Comparison of ENCODE assay signal across 29 mouse cellular contexts in the genomic region with DNA sequence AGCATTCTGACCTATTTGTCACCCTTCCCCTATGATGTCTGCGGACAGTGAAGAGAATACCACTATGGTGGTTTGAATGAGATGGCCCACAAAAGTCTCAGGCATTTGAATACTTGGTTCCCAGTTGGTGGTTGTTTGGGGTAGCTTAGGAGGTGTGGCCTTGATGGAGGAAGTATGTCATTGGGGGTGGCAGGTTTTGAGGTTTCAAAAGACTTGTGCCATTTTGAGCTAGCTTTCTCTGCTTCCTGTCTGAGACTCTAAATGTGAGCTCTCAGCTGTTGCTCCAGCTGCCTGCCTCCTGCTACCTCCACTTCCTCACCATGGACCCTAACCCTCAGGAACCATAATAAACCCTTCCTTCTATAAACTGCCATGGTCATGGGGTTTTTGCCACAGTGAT.
DNase-seq lines count a peak whose midpoint lies in the region; ATAC-seq and TF ChIP-seq lines count a peak whose summit lies in the region.
"Had no signal": no experiment of that assay in that cellular context is flagged by ENCODE, and none has a peak within 500 bp of the region (broad histone marks: within the 10 kb centered on the region; RNA-seq: fewer than 3 reads in every experiment).

No protein-coding gene starts in this region.

- H3K4me1 ChIP-seq in heart, embryonic 10.5 days, result peaks cover 6% of the 10 kb centered on the region
- H3K4me1 ChIP-seq in kidney, adult 2 months (ENCODE audit: control insufficient read depth, insufficient read depth, low read length), result no peaks in the 10 kb centered on the region
- H3K4me1 ChIP-seq: embryonic facial prominence, embryonic 10.5 days; embryonic facial prominence, embryonic 13.5 days; forebrain, embryonic 12.5 days; forebrain, embryonic 15.5 days; hindbrain, embryonic 10.5 days; intestine, embryonic 15.5 days had no signal

- peaks cover 28% of the 10 kb centered on the region for H3K27me3 ChIP-seq in heart, embryonic 10.5 days (ENCODE audit: insufficient read depth, poor library complexity, severe bottlenecking)
- H3K27me3 ChIP-seq in kidney, adult 2 months (replicated peaks; ENCODE audit: control insufficient read depth, insufficient read depth, low read length), result no peaks in the 10 kb centered on the region
- H3K27me3 ChIP-seq: forebrain, embryonic 15.5 days; intestine, embryonic 15.5 days had no signal

- TF ChIP-seq POLR2A in kidney, adult 2 months (IDR thresholded peaks at IDR 0.05; ENCODE audit: low read depth, low read length), result no peak

- no peak overlapping the region for H3K27ac ChIP-seq in heart, embryonic 10.5 days
- H3K27ac ChIP-seq in kidney, adult 2 months (ENCODE audit: insufficient read depth, low read depth, low read length), result no peak overlapping the region
- H3K27ac ChIP-seq: embryonic facial prominence, embryonic 10.5 days; embryonic facial prominence, embryonic 13.5 days; forebrain, embryonic 12.5 days; forebrain, embryonic 15.5 days; heart, embryonic 15.5 days; hindbrain, embryonic 10.5 days; hindbrain, embryonic 13.5 days; intestine, embryonic 15.5 days had no signal

- ATAC-seq in granulocyte monocyte progenitor cell, adult 5-6 weeks (replicated peaks; ENCODE audit: poor library complexity, severe bottlenecking), result peak; percentile 68
- ATAC-seq in megakaryocyte progenitor cell, adult 5-6 weeks (replicated peaks; ENCODE audit: poor library complexity), result peak; percentile 60
- ATAC-seq: activated CD4-positive, CD25-positive, alpha-beta regulatory T cell, adult 4 months; CD4-positive, CD25-positive, alpha-beta regulatory T cell, adult 4 months; forebrain, embryonic 15.5 days; hindbrain, embryonic 16.5 days; intestine, embryonic 15.5 days had no signal

- no peak for TF ChIP-seq CTCF in kidney, adult 2 months (conservative IDR thresholded peaks at IDR 0.05; ENCODE audit: insufficient read depth, insufficient read length, low read depth, low read length)

- H3K36me3 ChIP-seq in heart, embryonic 10.5 days, result no peaks in the 10 kb centered on the region
- H3K36me3 ChIP-seq in kidney, adult 2 months (ENCODE audit: control insufficient read depth, insufficient read depth, low read length), result no peaks in the 10 kb centered on the region
- H3K36me3 ChIP-seq: embryonic facial prominence, embryonic 10.5 days; embryonic facial prominence, embryonic 13.5 days; forebrain, embryonic 12.5 days; forebrain, embryonic 15.5 days; heart, embryonic 12.5 days; heart, embryonic 15.5 days; hindbrain, embryonic 10.5 days; hindbrain, embryonic 13.5 days; intestine, embryonic 15.5 days had no signal

- peak; percentile 33 for DNase-seq in heart, embryonic 10.5 days (ENCODE audit: low spot score)
- DNase-seq in heart, postnatal 36 days, result no peak
- peak; percentile 52 for DNase-seq in thymus, postnatal 0 days (ENCODE audit: low spot score)
- no peak for DNase-seq in thymus, postnatal 36 days
- no peak for DNase-seq in kidney, adult 2 months
- no peak for DNase-seq in cerebellum, postnatal 4 days (ENCODE audit: low spot score in 2 of 2)
- DNase-seq: adrenal gland, adult 8-10 months; adrenal gland, postnatal 25 days; cerebellum, adult 11-12 months; cerebellum, adult 8-10 months; cerebellum, postnatal 10 days; embryo, embryonic 11 days; gastrocnemius, postnatal 25 days; heart, postnatal 14 days had no signal

- 89% methylated on average over 1 of the region's 1 CpGs for WGBS in heart, embryonic 10.5 days
- 79% methylated on average over 1 of the region's 1 CpGs for WGBS in kidney, adult 2 months

- H3K9me3 ChIP-seq in heart, embryonic 10.5 days, result no peaks in the 10 kb centered on the region
- H3K9me3 ChIP-seq: embryonic facial prominence, embryonic 10.5 days; embryonic facial prominence, embryonic 13.5 days; forebrain, embryonic 12.5 days; forebrain, embryonic 15.5 days; heart, embryonic 12.5 days; heart, embryonic 15.5 days; hindbrain, embryonic 10.5 days; hindbrain, embryonic 13.5 days; intestine, embryonic 15.5 days had no signal

- intact Hi-C loops in heart, postnatal 36 days (cut with DNase I), result no loop called here

- H3K4me3 ChIP-seq in heart, embryonic 10.5 days, result no peak overlapping the region
- no peak overlapping the region for H3K4me3 ChIP-seq in kidney, adult 2 months (ENCODE audit: insufficient read depth, low read depth, low read length)
- H3K4me3 ChIP-seq: embryonic facial prominence, embryonic 10.5 days; embryonic facial prominence, embryonic 13.5 days; erythroblast, embryonic 14.5 days; forebrain, embryonic 12.5 days; forebrain, embryonic 15.5 days; heart, embryonic 12.5 days; heart, embryonic 15.5 days; hindbrain, embryonic 10.5 days; hindbrain, embryonic 13.5 days; intestine, embryonic 15.5 days had no signal

Comparison
In these comparisons a context has a peak if more than half of its experiments do, and no peak if none do; other contexts are left out.
1. DNase-seq: peak in heart, embryonic 10.5 days (single experiment) and thymus, postnatal 0 days (single experiment); none in heart, postnatal 36 days (0 of 2), thymus, postnatal 36 days (0 of 2), kidney, adult 2 months (single experiment) and cerebellum, postnatal 4 days (0 of 2).